Mouse (Mus musculus) G1E (cell line): Measurements from ENCODE around the gene Camk2n1. TPM values are rescaled to one million over a fixed set of nuclear protein-coding genes. Genes with fewer than 3 reads are reported as not detected.

Source experiments
- ATAC-seq: 2 replicates; pipeline ENCODE4 v1.8.0; 2016; ENCODE audit warnings: mild to moderate bottlenecking; ENCODE audit not compliant: insufficient number of reproducible peaks, poor library complexity, low FRiP score, severe bottlenecking; ENCODE audit errors: extremely low read depth
- DNase-seq: peaks from one replicate; pipeline ENCODE4 v3.0.0; 2012; ENCODE audit warnings: low spot score
- H3K27me3 ChIP-seq: 2 replicates; pipeline ENCODE4 v1.6.1; 2012; ENCODE audit warnings: mild to moderate bottlenecking, low read length, inconsistent platforms; ENCODE audit not compliant: insufficient read depth
- H3K36me3 ChIP-seq: replicated peaks from 2 replicates; pipeline ENCODE3; 2012; ENCODE audit warnings: mild to moderate bottlenecking, inconsistent platforms
- H3K4me1 ChIP-seq: 2 replicates; pipeline ENCODE4 v1.6.1; 2012; ENCODE audit warnings: low read depth, low read length, inconsistent platforms, mixed read lengths; ENCODE audit not compliant: insufficient read depth
- H3K4me3 ChIP-seq: 2 replicates; pipeline ENCODE4 v1.5.1; 2012; ENCODE audit warnings: low read depth, mild to moderate bottlenecking, inconsistent platforms, low read length, moderate library complexity, mixed read lengths
- H3K9me3 ChIP-seq: replicated peaks from 2 replicates; pipeline ENCODE4 v1.6.1; 2012; ENCODE audit warnings: inconsistent platforms
- CTCF ChIP-seq: IDR thresholded peaks from 2 replicates; pipeline ENCODE4 v1.5.1; 2012; ENCODE audit warnings: low read depth, low read length, inconsistent platforms, mixed read lengths
- GATA1 ChIP-seq: IDR thresholded peaks from 2 replicates; pipeline ENCODE4 v1.6.1; 2012; ENCODE audit warnings: borderline replicate concordance, low read length, inconsistent platforms, mixed read lengths
- GATA2 ChIP-seq: IDR thresholded peaks from 2 replicates; pipeline ENCODE4 v1.6.1; 2012; ENCODE audit warnings: low read depth, low read length, inconsistent platforms, borderline replicate concordance
- POLR2AphosphoS5 ChIP-seq: IDR thresholded peaks from 2 replicates; pipeline ENCODE4 v1.6.1; 2012; ENCODE audit warnings: low read depth, low read length, inconsistent platforms; ENCODE audit not compliant: insufficient replicate concordance
- TAL1 ChIP-seq: conservative IDR thresholded peaks from 2 replicates; pipeline ENCODE4 v1.6.1; 2012; ENCODE audit warnings: low read depth, low read length, inconsistent platforms, mixed read lengths
- polyA plus RNA-seq: library from polyadenylated mRNA; stranded (reverse); fragments of >175 nt; gene quantifications from 2 replicates; pipeline ENCODE4 v1.2.3, GENCODE M21; 2012
- total RNA-seq, 2 experiments: library from RNA; stranded (forward) in 1 of 2; stranded (reverse) in 1 of 2; fragments of 200-1000 nt in 1 of 2; fragments of >200 nt in 1 of 2; fragmentation: Nextera tagmentation in 1 of 2; gene quantifications; 2 replicates each; pipeline ENCODE4 v1.2.3; 2014 to 2017

Camk2n1 gene
- total and polyA plus RNA-seq, 3 experiments: 1.6 to 3.7 (median 3.0) TPM

GRCm38 (mm10) chr4:138471241-138471640 is 17.1 kb downstream of the Camk2n1 start:
- peaks cover 15% of the 10 kb centered on the region; the same call in 1 of the 2 replicates for H3K9me3 ChIP-seq
- H3K27me3 ChIP-seq: no peaks in the 10 kb centered on the region
- no peak overlapping the region for H3K4me3 ChIP-seq
- DNase-seq (no peak), ATAC-seq (no peak)
- TF ChIP-seq CTCF (no peak), POLR2AphosphoS5 (no peak), GATA1 (no peak), TAL1 (no peak), GATA2 (no peak)
- H3K4me1 ChIP-seq: no peaks in the 10 kb centered on the region
- no peaks in the 10 kb centered on the region for H3K36me3 ChIP-seq

DNA sequence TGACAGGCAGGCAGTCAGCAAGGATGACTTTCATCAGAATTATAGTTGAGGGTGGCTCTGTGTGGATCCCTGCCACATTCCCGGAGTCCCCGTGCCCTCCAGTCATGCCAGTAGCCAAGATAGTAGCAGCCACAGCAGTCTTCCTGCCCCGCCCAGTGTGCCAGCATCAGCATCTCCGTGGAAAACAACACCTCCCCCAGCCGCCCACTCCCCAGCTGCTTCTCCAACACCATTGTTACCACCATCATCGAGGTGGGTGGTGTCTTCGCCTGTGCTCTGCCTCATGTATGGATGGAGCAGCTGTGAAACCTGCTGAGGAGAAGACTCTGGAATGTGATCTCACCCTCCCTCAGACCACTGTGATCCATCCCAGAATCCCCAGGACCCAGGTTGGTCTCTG is 25.5 kb downstream of the Camk2n1 start:
- Histone ChIP-seq H3K4me1 (no peaks in the 10 kb centered on the region), H3K27me3 (no peaks in the 10 kb centered on the region), H3K4me3 (no peak overlapping the region), H3K9me3 (peaks cover 34% of the 10 kb centered on the region), H3K36me3 (no peaks in the 10 kb centered on the region)
- DNase-seq (no peak), ATAC-seq (no peak)
- TF ChIP-seq POLR2AphosphoS5: no peak
- no peak for TF ChIP-seq GATA2
- TF ChIP-seq GATA1: no peak
- TF ChIP-seq CTCF: no peak
- no peak for TF ChIP-seq TAL1

- Histone ChIP-seq H3K36me3 (no peaks in the 10 kb centered on the region), H3K9me3 (peaks cover 26% of the 10 kb centered on the region), H3K4me3 (no peak overlapping the region), H3K4me1 (no peaks in the 10 kb centered on the region), H3K27me3 (no peaks in the 10 kb centered on the region)
- no peak for TF ChIP-seq POLR2AphosphoS5
- no peak for TF ChIP-seq GATA1
- no peak for TF ChIP-seq GATA2
- TF ChIP-seq TAL1: no peak
- no peak for TF ChIP-seq CTCF
- ATAC-seq (no peak), DNase-seq (no peak)
These were observed 26.8 kb downstream of the Camk2n1 start for GRCm38 (mm10) chr4:138480962-138481361.

DNA sequence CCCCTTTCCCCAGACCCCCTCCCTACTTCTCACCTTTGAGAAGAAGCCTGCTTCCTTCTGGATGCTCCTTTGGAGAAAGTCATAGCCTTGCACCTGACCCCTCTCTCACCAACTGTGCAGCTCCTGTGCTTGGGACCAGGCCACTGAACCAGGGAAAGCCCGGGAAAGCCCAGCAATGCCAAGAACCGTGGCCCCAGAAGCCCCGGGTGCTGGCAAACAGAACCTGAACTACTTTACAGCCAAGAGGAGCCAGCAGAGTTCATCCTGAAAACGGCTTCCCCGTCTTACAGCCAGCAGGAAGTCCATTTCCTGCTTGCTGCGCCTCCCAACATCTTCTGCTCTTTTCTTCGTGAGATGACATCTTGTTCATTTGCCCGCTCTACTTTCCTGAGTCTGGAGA is 28.6 kb downstream of the Camk2n1 start:
- DNase-seq (no peak), ATAC-seq (no peak)
- TF ChIP-seq POLR2AphosphoS5 (no peak), CTCF (no peak), GATA1 (no peak), TAL1 (no peak), GATA2 (no peak)
- Histone ChIP-seq H3K27me3 (no peaks in the 10 kb centered on the region), H3K4me3 (no peak overlapping the region), H3K4me1 (no peaks in the 10 kb centered on the region), H3K9me3 (peaks cover 30% of the 10 kb centered on the region), H3K36me3 (no peaks in the 10 kb centered on the region)

- H3K9me3 ChIP-seq: peaks cover 23% of the 10 kb centered on the region
- no peaks in the 10 kb centered on the region for H3K27me3 ChIP-seq
- H3K4me3 ChIP-seq: no peak overlapping the region
- H3K36me3 ChIP-seq: no peaks in the 10 kb centered on the region
- no peaks in the 10 kb centered on the region for H3K4me1 ChIP-seq
- DNase-seq (no peak), ATAC-seq (no peak)
- TF ChIP-seq CTCF (no peak), TAL1 (no peak), POLR2AphosphoS5 (no peak), GATA1 (no peak), GATA2 (no peak)
These were observed 34.1 kb downstream of the Camk2n1 start for GRCm38 (mm10) chr4:138488241-138488640.

- H3K36me3 ChIP-seq: no peaks in the 10 kb centered on the region
- no peak for DNase-seq
- no peaks in the 10 kb centered on the region for H3K27me3 ChIP-seq
- H3K4me3 ChIP-seq: no peak overlapping the region
- no peak for TF ChIP-seq POLR2AphosphoS5
- no peak for ATAC-seq
- no peaks in the 10 kb centered on the region for H3K4me1 ChIP-seq
- H3K9me3 ChIP-seq: peaks cover 42% of the 10 kb centered on the region
These were observed 37.0 kb downstream of the Camk2n1 start for GRCm38 (mm10) chr4:138491088-138491487.
